Mouse (Mus musculus) forebrain, embryonic 14.5 days (tissue): ENCODE results near the gene E2f6. TPM values are rescaled to one million over a fixed set of nuclear protein-coding genes. Genes with fewer than 3 reads are reported as not detected.

Source experiments
- ATAC-seq: fragments of 200-750 bp; cut with Nextera tagmentation; 2 replicates; pipeline ENCODE4 v1.8.0; 2017; ENCODE audit warnings: mild to moderate bottlenecking, moderate library complexity
- DNase-seq: peaks from one replicate; pipeline ENCODE4 v3.0.0-alpha.2; 2015; ENCODE audit warnings: low spot score
- H3K27ac ChIP-seq: fragments of 300-500 bp; sonication (generic); 2 replicates; pipeline ENCODE4 v1.5.1; 2014; ENCODE audit warnings: low read depth, mild to moderate bottlenecking, control low read depth, low read length, moderate library complexity
- H3K27me3 ChIP-seq: fragments of 300-500 bp; sonication (generic); replicated peaks from 2 replicates; pipeline ENCODE4 v1.6.1; 2014; ENCODE audit warnings: low read length, control low read depth, mixed read lengths; ENCODE audit not compliant: control insufficient read depth, insufficient read depth
- H3K36me3 ChIP-seq: fragments of 300-500 bp; sonication (generic); 2 replicates; pipeline ENCODE4 v1.6.1; 2014; ENCODE audit warnings: low read length, control low read depth; ENCODE audit not compliant: control insufficient read depth, insufficient read depth
- H3K4me1 ChIP-seq: fragments of 300-500 bp; sonication (generic); 2 replicates; pipeline ENCODE4 v1.6.1; 2014; ENCODE audit warnings: antibody characterized with exemption, low read length, control low read depth; ENCODE audit not compliant: control insufficient read depth, insufficient read depth
- H3K4me2 ChIP-seq: fragments of 300-500 bp; sonication (generic); 2 replicates; pipeline ENCODE4 v1.6.1; 2014; ENCODE audit warnings: mild to moderate bottlenecking, control low read depth, low read length
- H3K4me3 ChIP-seq: fragments of 300-500 bp; sonication (generic); 2 replicates; pipeline ENCODE4 v1.5.1; 2014; ENCODE audit warnings: low read depth, low read length, control low read depth
- H3K9ac ChIP-seq: fragments of 300-500 bp; sonication (generic); 2 replicates; pipeline ENCODE4 v1.6.1; 2014; ENCODE audit warnings: mild to moderate bottlenecking, low read length, control low read depth, moderate library complexity
- H3K9me3 ChIP-seq: fragments of 300-500 bp; sonication (generic); replicated peaks from 2 replicates; pipeline ENCODE4 v1.6.1; 2016; ENCODE audit warnings: low read length, control low read depth, mixed read lengths; ENCODE audit not compliant: control insufficient read depth
- WGBS: fragments of 180-500 bp; shearing (Covaris S2); extraction: QIAGEN DNeasy Blood & Tissue Kit; methylation state at CpG from one replicate; pipeline ENCODE4 v1.1.7; 2014; 5-methylcytosine and 5-hydroxymethylcytosine counted together
- polyA plus RNA-seq: library from polyadenylated mRNA; unstranded; fragments of >200 nt; fragmentation: Nextera tagmentation; extraction: Ambion mirVana; gene quantifications from 2 replicates; pipeline ENCODE4 v1.2.1, GENCODE M21; 2014

E2f6 gene
- polyA plus RNA-seq, 1 experiment from 2014 or later, result 36.4 TPM

- no peaks in the 10 kb centered on the region for H3K4me1 ChIP-seq
- H3K27ac ChIP-seq, result no peak overlapping the region
- no peak overlapping the region for H3K4me3 ChIP-seq
- H3K9ac ChIP-seq, result no peak overlapping the region
- DNase-seq, result no peak
- H3K4me2 ChIP-seq, result no peak overlapping the region
- H3K9me3 ChIP-seq, result no peaks in the 10 kb centered on the region
- 74% methylated on average over 2 of the region's 2 CpGs for WGBS
- no peak for ATAC-seq
- H3K36me3 ChIP-seq, result no peaks in the 10 kb centered on the region
- H3K27me3 ChIP-seq, result no peaks in the 10 kb centered on the region
Measured at GRCm38 (mm10) chr12:16849821-16850220, 39.1 kb downstream of the E2f6 start.

- H3K4me3 ChIP-seq, result no peak overlapping the region
- H3K36me3 ChIP-seq, result no peaks in the 10 kb centered on the region
- DNase-seq, result no peak
- no peak overlapping the region for H3K4me2 ChIP-seq
- no peaks in the 10 kb centered on the region for H3K9me3 ChIP-seq
- H3K9ac ChIP-seq, result no peak overlapping the region
- peaks cover 5% of the 10 kb centered on the region for H3K4me1 ChIP-seq
- WGBS, result 59% methylated on average over 16 of the region's 16 CpGs
- ATAC-seq, result no peak
- no peak overlapping the region for H3K27ac ChIP-seq
- H3K27me3 ChIP-seq, result no peaks in the 10 kb centered on the region
Measured at GRCm38 (mm10) chr12:16850431-16851375, 39.9 kb downstream of the E2f6 start.

DNA sequence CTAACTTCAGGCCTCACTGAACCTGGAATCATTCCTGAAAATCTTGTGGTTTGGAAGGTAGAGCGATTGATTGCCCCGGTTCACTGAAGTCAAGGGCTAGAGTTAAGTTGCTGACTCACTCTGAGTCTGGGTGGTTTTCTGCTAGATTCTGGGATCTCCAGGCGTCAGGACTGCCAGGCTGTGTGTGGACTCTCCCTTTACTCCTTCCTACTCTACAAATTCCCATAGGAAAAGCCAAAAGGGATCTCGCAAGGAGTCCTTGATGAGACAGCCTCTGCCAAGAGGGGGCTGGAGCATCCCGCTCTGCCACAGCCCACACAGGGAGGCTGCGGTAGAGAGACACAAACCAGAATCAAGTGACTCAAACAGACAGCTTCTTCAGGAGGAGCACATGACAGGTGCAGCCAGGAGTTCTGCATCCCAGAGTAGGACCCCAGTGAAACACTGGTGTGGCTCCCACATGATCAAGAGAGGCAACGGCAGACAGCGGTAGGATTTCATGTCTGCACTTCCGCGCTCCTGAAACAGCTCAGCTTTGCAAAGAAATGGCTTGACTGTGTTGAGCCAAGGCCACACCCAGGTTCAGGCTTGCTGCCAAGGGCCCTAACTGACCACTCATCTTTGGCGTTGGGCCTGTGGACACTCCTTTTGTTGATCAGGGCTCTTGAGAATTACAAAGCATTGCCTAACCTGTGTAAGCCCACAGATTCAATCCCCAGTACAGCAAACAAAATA lies 42.8 kb downstream of the E2f6 start:
- no peak for DNase-seq
- WGBS, result 83% methylated on average over 11 of the region's 11 CpGs
- no peak overlapping the region for H3K27ac ChIP-seq
- H3K4me2 ChIP-seq, result no peak overlapping the region
- no peak overlapping the region for H3K9ac ChIP-seq
- no peak for ATAC-seq
- no peaks in the 10 kb centered on the region for H3K9me3 ChIP-seq
- H3K27me3 ChIP-seq, result no peaks in the 10 kb centered on the region
- peaks cover 9% of the 10 kb centered on the region for H3K4me1 ChIP-seq
- H3K4me3 ChIP-seq, result no peak overlapping the region
- no peaks in the 10 kb centered on the region for H3K36me3 ChIP-seq

DNA sequence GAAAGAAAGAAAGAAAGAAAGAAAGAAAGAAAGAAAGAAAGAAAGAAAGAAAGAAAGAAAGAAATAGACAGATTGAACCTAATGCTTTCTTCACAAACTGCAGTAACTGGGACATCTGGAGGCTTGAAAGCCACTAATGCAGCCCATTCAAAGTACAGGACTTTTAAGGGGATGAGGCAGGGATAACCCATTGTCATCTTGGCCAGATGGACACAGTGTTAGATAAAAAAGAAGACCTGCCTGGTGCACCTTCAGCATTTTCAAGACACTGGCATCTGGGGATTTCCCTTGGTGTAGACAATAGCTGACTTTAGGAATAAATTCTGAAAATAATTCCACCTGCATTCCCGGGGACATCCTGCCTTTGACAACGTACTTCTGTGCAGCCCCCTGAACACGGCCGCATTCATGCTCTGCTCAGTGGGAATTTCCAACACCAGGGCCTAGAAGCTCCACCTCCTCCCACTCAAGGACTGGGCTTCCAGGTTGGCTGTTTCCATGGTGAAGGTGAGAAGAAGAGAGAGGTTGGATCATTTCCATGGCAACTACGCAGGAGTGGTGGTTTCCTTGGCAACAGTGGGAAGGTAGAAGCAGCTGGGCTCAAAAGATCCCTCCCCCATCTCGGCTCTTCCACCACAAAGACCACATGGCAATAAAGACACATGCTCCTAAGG lies 45.0 kb downstream of the E2f6 start:
- WGBS, result 4% methylated on average over 6 of the region's 6 CpGs
- H3K27ac ChIP-seq, result peak overlapping the region; percentile 88
- H3K4me2 ChIP-seq, result peak overlapping the region; percentile 18; the same call in 1 of the 2 replicates
- H3K4me1 ChIP-seq, result peaks cover 9% of the 10 kb centered on the region
- H3K36me3 ChIP-seq, result no peaks in the 10 kb centered on the region
- DNase-seq (peak; percentile 96), ATAC-seq (peak; percentile 96)
- H3K9ac ChIP-seq, result no peak overlapping the region
- no peaks in the 10 kb centered on the region for H3K27me3 ChIP-seq
- no peak overlapping the region for H3K4me3 ChIP-seq
- H3K9me3 ChIP-seq, result no peaks in the 10 kb centered on the region

DNA sequence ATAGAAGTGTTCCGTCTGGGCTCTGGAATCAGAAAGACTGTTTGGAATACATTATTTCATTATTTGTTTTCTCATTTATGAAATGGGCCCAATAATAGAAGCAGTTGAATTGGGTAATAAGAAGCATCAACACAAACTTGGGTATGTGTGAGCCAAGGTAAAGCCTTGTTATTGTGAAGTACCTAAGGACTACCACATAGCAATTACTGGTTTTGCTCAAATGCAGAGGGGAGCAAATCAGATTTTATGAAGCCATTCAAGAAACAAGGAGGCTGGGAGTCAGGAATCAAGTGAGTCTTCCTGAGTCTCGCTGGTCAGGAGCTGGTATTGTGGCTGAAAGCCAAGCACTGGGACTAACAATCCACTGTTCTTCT lies 45.5 kb downstream of the E2f6 start:
- ATAC-seq, result peak; percentile 55
- Histone ChIP-seq H3K9ac (no peak overlapping the region), H3K9me3 (no peaks in the 10 kb centered on the region), H3K4me2 (no peak overlapping the region), H3K4me3 (no peak overlapping the region), H3K36me3 (no peaks in the 10 kb centered on the region), H3K27me3 (no peaks in the 10 kb centered on the region), H3K4me1 (peaks cover 9% of the 10 kb centered on the region), H3K27ac (peak overlapping the region; percentile 88)
- 30% methylated on average over 2 of the region's 2 CpGs for WGBS
- DNase-seq, result no peak

GRCm38 (mm10) chr12:16858081-16858480 lies 47.3 kb downstream of the E2f6 start:
- H3K4me2 ChIP-seq, result no peak overlapping the region
- H3K4me1 ChIP-seq, result peaks cover 9% of the 10 kb centered on the region
- no peaks in the 10 kb centered on the region for H3K27me3 ChIP-seq
- WGBS, result 91% methylated on average over 4 of the region's 4 CpGs
- H3K4me3 ChIP-seq, result no peak overlapping the region
- H3K36me3 ChIP-seq, result no peaks in the 10 kb centered on the region
- H3K27ac ChIP-seq, result no peak overlapping the region
- no peak for ATAC-seq
- H3K9me3 ChIP-seq, result no peaks in the 10 kb centered on the region
- DNase-seq, result no peak
- H3K9ac ChIP-seq, result no peak overlapping the region

- H3K4me2 ChIP-seq, result no peak overlapping the region
- H3K36me3 ChIP-seq, result no peaks in the 10 kb centered on the region
- no peak for ATAC-seq
- no peak for DNase-seq
- no peak overlapping the region for H3K4me3 ChIP-seq
- no peak overlapping the region for H3K27ac ChIP-seq
- H3K27me3 ChIP-seq, result no peaks in the 10 kb centered on the region
- no peak overlapping the region for H3K9ac ChIP-seq
- H3K4me1 ChIP-seq, result peaks cover 9% of the 10 kb centered on the region
- 90% methylated on average over 2 of the region's 2 CpGs for whole genome bisulfite sequencing
- no peaks in the 10 kb centered on the region for H3K9me3 ChIP-seq
Measured at GRCm38 (mm10) chr12:16859781-16860180, 49.0 kb downstream of the E2f6 start.

DNA sequence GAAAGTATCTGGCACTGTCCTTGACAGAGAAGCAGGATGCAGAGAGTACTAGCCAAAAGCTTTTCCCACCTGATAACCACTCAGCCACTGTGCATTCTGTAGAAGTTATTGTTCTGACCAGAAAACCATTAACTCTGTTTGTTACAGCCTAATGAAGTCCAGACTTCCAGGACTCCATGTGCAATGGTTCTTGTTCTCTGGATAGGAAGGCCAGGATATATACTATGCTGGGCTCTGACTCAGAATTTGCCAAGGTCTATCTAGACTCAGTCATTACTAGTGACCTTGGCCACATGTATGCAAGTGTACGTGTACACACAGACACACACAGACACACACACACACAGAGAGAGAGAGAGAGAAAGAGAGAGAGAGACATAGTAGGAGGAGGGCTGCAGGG lies 49.8 kb downstream of the E2f6 start:
- H3K9me3 ChIP-seq, result no peaks in the 10 kb centered on the region
- H3K36me3 ChIP-seq, result no peaks in the 10 kb centered on the region
- no peak overlapping the region for H3K27ac ChIP-seq
- peaks cover 5% of the 10 kb centered on the region for H3K4me1 ChIP-seq
- DNase-seq (no peak), ATAC-seq (no peak)
- H3K27me3 ChIP-seq, result no peaks in the 10 kb centered on the region
- WGBS, result 59% methylated on average over 1 of the region's 1 CpGs
- no peak overlapping the region for H3K4me2 ChIP-seq
- H3K9ac ChIP-seq, result no peak overlapping the region
- H3K4me3 ChIP-seq, result no peak overlapping the region
